Mouse (Mus musculus) hindbrain, embryonic 16.5 days (tissue): Measurements from ENCODE around the gene Wbp1l. TPM values are rescaled to one million over a fixed set of nuclear protein-coding genes. Genes with fewer than 3 reads are reported as not detected.
A peak's percentile ranks its signal among the peaks of the same experiment; 100 is the strongest.

Source experiments
- ATAC-seq: fragments of 200-750 bp; cut with Nextera tagmentation; 2 replicates; pipeline ENCODE4 v1.8.0; 2017; ENCODE audit warnings: moderate TSS enrichment, moderate library complexity
- H3K27ac ChIP-seq: fragments of 300-500 bp; sonication (generic); 2 replicates; pipeline ENCODE4 v1.5.1; 2014; ENCODE audit warnings: low read depth, mild to moderate bottlenecking, control low read depth, low read length, moderate library complexity
- H3K27me3 ChIP-seq: fragments of 300-500 bp; sonication (generic); replicated peaks from 2 replicates; pipeline ENCODE4 v1.6.1; 2014; ENCODE audit warnings: low read length; ENCODE audit not compliant: control insufficient read depth, insufficient read depth
- H3K36me3 ChIP-seq: fragments of 300-500 bp; sonication (generic); 2 replicates; pipeline ENCODE4 v1.6.1; 2014; ENCODE audit warnings: mild to moderate bottlenecking, low read length, moderate library complexity, mixed read lengths; ENCODE audit not compliant: control insufficient read depth, insufficient read depth
- H3K4me1 ChIP-seq: fragments of 300-500 bp; sonication (generic); 2 replicates; pipeline ENCODE4 v1.6.1; 2014; ENCODE audit warnings: low read depth, low read length; ENCODE audit not compliant: control insufficient read depth, insufficient read depth
- H3K4me2 ChIP-seq: fragments of 300-500 bp; sonication (generic); 2 replicates; pipeline ENCODE4 v1.6.1; 2014; ENCODE audit warnings: mild to moderate bottlenecking, low read length, control low read depth, moderate library complexity
- H3K4me3 ChIP-seq: fragments of 300-500 bp; sonication (generic); 2 replicates; pipeline ENCODE4 v1.5.1; 2014; ENCODE audit warnings: mild to moderate bottlenecking, low read length, control low read depth, moderate library complexity
- H3K9ac ChIP-seq: fragments of 300-500 bp; sonication (generic); 2 replicates; pipeline ENCODE4 v1.6.1; 2014; ENCODE audit warnings: low read depth, mild to moderate bottlenecking, control low read depth, low read length, moderate library complexity
- H3K9me3 ChIP-seq: fragments of 300-500 bp; sonication (generic); 2 replicates; pipeline ENCODE4 v1.6.1; 2014; ENCODE audit warnings: mild to moderate bottlenecking, low read length, moderate library complexity; ENCODE audit not compliant: control insufficient read depth
- WGBS: fragments of 180-500 bp; shearing (Covaris S2); extraction: QIAGEN DNeasy Blood & Tissue Kit; methylation state at CpG from one replicate; pipeline ENCODE4 v1.1.7; 2014; 5-methylcytosine and 5-hydroxymethylcytosine counted together
- polyA plus RNA-seq: library from polyadenylated mRNA; unstranded; fragments of >200 nt; fragmentation: Nextera tagmentation; extraction: Ambion mirVana; gene quantifications from 2 replicates; pipeline ENCODE4 v1.2.1, GENCODE M21; 2015

Gene Wbp1l
- polyA plus RNA-seq, 1 experiment from 2014 or later = 32.0 TPM

- no peak for ATAC-seq
- Histone ChIP-seq H3K4me3 (no peak overlapping the region), H3K27ac (no peak overlapping the region), H3K9me3 (no peaks in the 10 kb centered on the region), H3K36me3 (no peaks in the 10 kb centered on the region), H3K9ac (no peak overlapping the region), H3K4me2 (no peak overlapping the region), H3K4me1 (peaks cover 23% of the 10 kb centered on the region), H3K27me3 (no peaks in the 10 kb centered on the region)
Measured at GRCm38 (mm10) chr19:46639053-46639452, 40.2 kb downstream of the Wbp1l start.

- no peak for ATAC-seq
- no peaks in the 10 kb centered on the region for H3K27me3 ChIP-seq
- 91% methylated on average over 14 of the region's 14 CpGs for WGBS
- no peak overlapping the region for H3K9ac ChIP-seq
- no peak overlapping the region for H3K27ac ChIP-seq
- peaks cover 28% of the 10 kb centered on the region for H3K4me1 ChIP-seq
- no peaks in the 10 kb centered on the region for H3K9me3 ChIP-seq
- no peak overlapping the region for H3K4me2 ChIP-seq
- no peak overlapping the region for H3K4me3 ChIP-seq
- H3K36me3 ChIP-seq = no peaks in the 10 kb centered on the region
Measured at GRCm38 (mm10) chr19:46639496-46639895, 40.6 kb downstream of the Wbp1l start.

- Histone ChIP-seq H3K9ac (no peak overlapping the region), H3K4me1 (peaks cover 38% of the 10 kb centered on the region), H3K4me2 (no peak overlapping the region), H3K27me3 (no peaks in the 10 kb centered on the region), H3K9me3 (no peaks in the 10 kb centered on the region), H3K36me3 (no peaks in the 10 kb centered on the region), H3K27ac (no peak overlapping the region), H3K4me3 (no peak overlapping the region)
- WGBS = 84% methylated on average over 8 of the region's 8 CpGs
- no peak for ATAC-seq
Measured at GRCm38 (mm10) chr19:46640780-46641179, 41.9 kb downstream of the Wbp1l start.

- Histone ChIP-seq H3K36me3 (no peaks in the 10 kb centered on the region), H3K4me2 (no peak overlapping the region), H3K4me1 (peaks cover 38% of the 10 kb centered on the region), H3K9me3 (no peaks in the 10 kb centered on the region), H3K4me3 (no peak overlapping the region), H3K27me3 (no peaks in the 10 kb centered on the region), H3K9ac (no peak overlapping the region), H3K27ac (0 out of 2 replicates have a peak overlapping the region, but pooled peaks have one; percentile 3)
- peak; percentile 49; the same call in 1 of the 2 replicates for ATAC-seq
- 61% methylated on average over 19 of the region's 19 CpGs for WGBS
Measured at GRCm38 (mm10) chr19:46641420-46642085, 42.7 kb downstream of the Wbp1l start.

GRCm38 (mm10) chr19:46642136-46642753, 43.4 kb downstream of the Wbp1l start:
- no peaks in the 10 kb centered on the region for H3K36me3 ChIP-seq
- H3K27me3 ChIP-seq = no peaks in the 10 kb centered on the region
- ATAC-seq = no peak
- H3K27ac ChIP-seq = peak overlapping the region; percentile 61
- no peak overlapping the region for H3K9ac ChIP-seq
- no peak overlapping the region for H3K4me3 ChIP-seq
- H3K4me1 ChIP-seq = peaks cover 38% of the 10 kb centered on the region
- no peak overlapping the region for H3K4me2 ChIP-seq
- no peaks in the 10 kb centered on the region for H3K9me3 ChIP-seq
- 64% methylated on average over 22 of the region's 22 CpGs for WGBS

GRCm38 (mm10) chr19:46643236-46643635, 44.4 kb downstream of the Wbp1l start:
- WGBS = 64% methylated on average over 5 of the region's 5 CpGs
- H3K27ac ChIP-seq = no peak overlapping the region
- no peak overlapping the region for H3K4me3 ChIP-seq
- no peaks in the 10 kb centered on the region for H3K9me3 ChIP-seq
- no peak overlapping the region for H3K4me2 ChIP-seq
- no peak for ATAC-seq
- H3K36me3 ChIP-seq = no peaks in the 10 kb centered on the region
- no peaks in the 10 kb centered on the region for H3K27me3 ChIP-seq
- peaks cover 38% of the 10 kb centered on the region for H3K4me1 ChIP-seq
- no peak overlapping the region for H3K9ac ChIP-seq

GRCm38 (mm10) chr19:46644343-46644792, 45.5 kb downstream of the Wbp1l start:
- H3K9ac ChIP-seq = 0 out of 2 replicates have a peak overlapping the region, but pooled peaks have one; percentile 10
- no peak overlapping the region for H3K4me3 ChIP-seq
- no peaks in the 10 kb centered on the region for H3K27me3 ChIP-seq
- 0 out of 2 replicates have a peak, but pooled peaks cover 4% of the 10 kb centered on the region for H3K36me3 ChIP-seq
- WGBS = 82% methylated on average over 10 of the region's 10 CpGs
- peaks cover 38% of the 10 kb centered on the region for H3K4me1 ChIP-seq
- no peaks in the 10 kb centered on the region for H3K9me3 ChIP-seq
- H3K27ac ChIP-seq = peak overlapping the region; percentile 60; the same call in 1 of the 2 replicates
- H3K4me2 ChIP-seq = no peak overlapping the region
- ATAC-seq = no peak

GRCm38 (mm10) chr19:46644793-46645602, 46.1 kb downstream of the Wbp1l start:
- 0 out of 2 replicates have a peak, but pooled peaks cover 4% of the 10 kb centered on the region for H3K36me3 ChIP-seq
- H3K9me3 ChIP-seq = no peaks in the 10 kb centered on the region
- no peak overlapping the region for H3K4me2 ChIP-seq
- WGBS = 26% methylated on average over 12 of the region's 12 CpGs
- 0 out of 2 replicates have a peak overlapping the region, but pooled peaks have one; percentile 10 for H3K9ac ChIP-seq
- H3K4me1 ChIP-seq = peaks cover 38% of the 10 kb centered on the region
- no peaks in the 10 kb centered on the region for H3K27me3 ChIP-seq
- peak overlapping the region; percentile 60 for H3K27ac ChIP-seq
- peak; percentile 38; the same call in 1 of the 2 replicates for ATAC-seq
- no peak overlapping the region for H3K4me3 ChIP-seq

GRCm38 (mm10) chr19:46646041-46646481, 47.2 kb downstream of the Wbp1l start:
- H3K4me1 ChIP-seq = peaks cover 38% of the 10 kb centered on the region

More at GRCm38 (mm10) chr19:46646041-46646481, 47.2 kb downstream of the Wbp1l start:
- Histone ChIP-seq H3K4me3 (no peak overlapping the region), H3K36me3 (0 out of 2 replicates have a peak, but pooled peaks cover 4% of the 10 kb centered on the region), H3K4me2 (no peak overlapping the region), H3K9me3 (no peaks in the 10 kb centered on the region), H3K9ac (no peak overlapping the region), H3K27me3 (no peaks in the 10 kb centered on the region), H3K27ac (no peak overlapping the region)
- 74% methylated on average over 12 of the region's 12 CpGs for WGBS
- ATAC-seq = no peak
